Mouse (Mus musculus) liver, adult (tissue): ENCODE results near the gene Maz.

Source experiments
- GATA4 ChIP-seq: IDR thresholded peaks from 2 replicates; pipeline ENCODE4 v1.6.1; 2014; ENCODE audit warnings: mild to moderate bottlenecking, low read length; ENCODE audit not compliant: insufficient replicate concordance

The Maz gene

GRCm38 (mm10) chr7:126988816-126989215, 38.0 kb downstream of the Maz start:
- TF ChIP-seq GATA4: no peak

- TF ChIP-seq GATA4: no peak
These were observed 40.5 kb downstream of the Maz start for GRCm38 (mm10) chr7:126986319-126986718.

- no peak for TF ChIP-seq GATA4
These were observed 42.0 kb downstream of the Maz start for GRCm38 (mm10) chr7:126984667-126985444.

GRCm38 (mm10) chr7:126983113-126983512, 43.7 kb downstream of the Maz start:
- no peak for TF ChIP-seq GATA4

GRCm38 (mm10) chr7:126982054-126982453, 44.8 kb downstream of the Maz start:
- peak; percentile 79; the same call in 1 of the 2 replicates for TF ChIP-seq GATA4

GRCm38 (mm10) chr7:126981601-126982000, 45.2 kb downstream of the Maz start:
- TF ChIP-seq GATA4: no peak

GRCm38 (mm10) chr7:126978841-126979240, 48.0 kb downstream of the Maz start:
- TF ChIP-seq GATA4: no peak

- TF ChIP-seq GATA4: no peak
These were observed 49.9 kb downstream of the Maz start for GRCm38 (mm10) chr7:126976878-126977459.

- peak; percentile 88; the same call in 1 of the 2 replicates for TF ChIP-seq GATA4
These were observed 50.6 kb downstream of the Maz start, which contains the start of gene Cdiptos for GRCm38 (mm10) chr7:126975950-126976866. Gene Cdiptos (minus strand): TSS chr7:126976098.

GRCm38 (mm10) chr7:126975893-126975949, 51.1 kb downstream of the Maz start, which contains the start of gene Cdipt:
Gene Cdipt (plus strand): TSS chr7:126975914.
- no peak for TF ChIP-seq GATA4

- TF ChIP-seq GATA4: no peak
These were observed 51.3 kb downstream of the Maz start for GRCm38 (mm10) chr7:126975493-126975892.
